ENCODE assay signal across 8 mouse cellular contexts in genomic region chr19:38480156-38480720, GRCm38 (mm10). TPM values are rescaled to one million over a fixed set of nuclear protein-coding genes. Genes with fewer than 3 reads are reported as not detected.
DNase-seq lines count a peak whose midpoint lies in the region; ATAC-seq and TF ChIP-seq lines count a peak whose summit lies in the region.

No protein-coding gene starts in this region.

- H3K4me1 ChIP-seq in kidney, postnatal 0 days (replicated peaks; ENCODE audit: insufficient read depth, low read length) = no peaks in the 10 kb centered on the region
- peaks cover 62% of the 10 kb centered on the region for H3K4me1 ChIP-seq in forebrain, embryonic 10.5 days
- no peaks in the 10 kb centered on the region for H3K4me1 ChIP-seq in intestine, postnatal 0 days (replicated peaks; ENCODE audit: control insufficient read depth, insufficient read depth, low read length)
- H3K4me1 ChIP-seq in neural tube, embryonic 13.5 days (replicated peaks) = peaks cover 61% of the 10 kb centered on the region

- H3K27me3 ChIP-seq in kidney, postnatal 0 days (ENCODE audit: insufficient read depth, low read length) = peaks cover 5% of the 10 kb centered on the region
- H3K27me3 ChIP-seq in forebrain, embryonic 10.5 days (ENCODE audit: poor library complexity, severe bottlenecking) = peaks cover 68% of the 10 kb centered on the region
- H3K27me3 ChIP-seq in intestine, postnatal 0 days (replicated peaks; ENCODE audit: control insufficient read depth, insufficient read depth, low read length) = peaks cover 20% of the 10 kb centered on the region
- peaks cover 20% of the 10 kb centered on the region for H3K27me3 ChIP-seq in neural tube, embryonic 13.5 days

- H3K9me3 ChIP-seq in kidney, postnatal 0 days (replicated peaks; ENCODE audit: low read length) = no peaks in the 10 kb centered on the region
- H3K9me3 ChIP-seq in forebrain, embryonic 10.5 days = no peaks in the 10 kb centered on the region
- H3K9me3 ChIP-seq in intestine, postnatal 0 days (ENCODE audit: control insufficient read depth) = no peaks in the 10 kb centered on the region
- H3K9me3 ChIP-seq in neural tube, embryonic 13.5 days = no peaks in the 10 kb centered on the region

- no peak; the same call in 1 of the 2 replicates for ATAC-seq in kidney, postnatal 0 days (replicated peaks; ENCODE audit: low FRiP score, low read depth)
- ATAC-seq in intestine, postnatal 0 days = no peak
- no peak for ATAC-seq in neural tube, embryonic 13.5 days (ENCODE audit: low read depth)
- ATAC-seq in inflammation-experienced regulatory T-cells, adult 6 months = no peak

- no peak for DNase-seq in kidney, postnatal 0 days (ENCODE audit: low spot score)
- DNase-seq in kidney, postnatal 25 days = no peak
- peak; percentile 37 for DNase-seq in forebrain, embryonic 10.5 days (ENCODE audit: extremely low spot score, low spot score)
- no peak for DNase-seq in kidney, adult 8-10 months
- DNase-seq in layer of hippocampus, postnatal 14 days (ENCODE audit: low spot score in 2 of 2) = no peak

- no peak overlapping the region for H3K9ac ChIP-seq in kidney, postnatal 0 days (ENCODE audit: low read depth, low read length)
- peak overlapping the region; percentile 41; the same call in 1 of the 2 replicates for H3K9ac ChIP-seq in intestine, postnatal 0 days (ENCODE audit: low read depth, low read length)
- peak overlapping the region; percentile 77 for H3K9ac ChIP-seq in neural tube, embryonic 13.5 days

- TF ChIP-seq CTCF in kidney, postnatal 0 days (IDR thresholded peaks at IDR 0.05; ENCODE audit: low read depth) = no peak
- TF ChIP-seq CTCF in intestine, postnatal 0 days (IDR thresholded peaks at IDR 0.05; ENCODE audit: low read depth) = no peak

- H3K4me3 ChIP-seq in kidney, postnatal 0 days (replicated peaks; ENCODE audit: low read depth, low read length) = peak overlapping the region; percentile 48
- peak overlapping the region; percentile 74 for H3K4me3 ChIP-seq in forebrain, embryonic 10.5 days
- peak overlapping the region; percentile 61 for H3K4me3 ChIP-seq in intestine, postnatal 0 days (ENCODE audit: low read depth, low read length)
- H3K4me3 ChIP-seq in neural tube, embryonic 13.5 days = peak overlapping the region; percentile 73

- WGBS in kidney, postnatal 0 days = 14% methylated on average over 12 of the region's 12 CpGs
- WGBS in forebrain, embryonic 10.5 days = 10% methylated on average over 12 of the region's 12 CpGs
- WGBS in intestine, postnatal 0 days = 25% methylated on average over 12 of the region's 12 CpGs
- WGBS in neural tube, embryonic 13.5 days = 9% methylated on average over 12 of the region's 12 CpGs

- H3K36me3 ChIP-seq in kidney, postnatal 0 days (ENCODE audit: insufficient read depth, low read length) = no peaks in the 10 kb centered on the region
- no peaks in the 10 kb centered on the region for H3K36me3 ChIP-seq in forebrain, embryonic 10.5 days (replicated peaks)
- no peaks in the 10 kb centered on the region for H3K36me3 ChIP-seq in intestine, postnatal 0 days (ENCODE audit: control insufficient read depth, insufficient read depth)
- no peaks in the 10 kb centered on the region for H3K36me3 ChIP-seq in neural tube, embryonic 13.5 days

- no peak overlapping the region for H3K27ac ChIP-seq in kidney, postnatal 0 days
- H3K27ac ChIP-seq in forebrain, embryonic 10.5 days = peak overlapping the region; percentile 88
- H3K27ac ChIP-seq in intestine, postnatal 0 days (ENCODE audit: low read depth, low read length) = no peak overlapping the region
- peak overlapping the region; percentile 73; the same call in 1 of the 2 replicates for H3K27ac ChIP-seq in neural tube, embryonic 13.5 days (replicated peaks)

- H3K4me2 ChIP-seq in kidney, postnatal 0 days (ENCODE audit: low read length) = peak overlapping the region; percentile 93
- peak overlapping the region; percentile 93 for H3K4me2 ChIP-seq in intestine, postnatal 0 days (replicated peaks; ENCODE audit: low read depth)
- H3K4me2 ChIP-seq in neural tube, embryonic 13.5 days = peak overlapping the region; percentile 99

RNA-seq across cellular contexts. Expression of gene Plce1, which starts 0.7 kb away (rescaled TPM):
- 2.5 and 3.9 TPM in 2 replicates for polyA plus RNA-seq in kidney, postnatal 0 days (2015; fragmentation: Nextera tagmentation; extraction: Ambion mirVana)
- 2.8 and 2.9 TPM in 2 replicates for polyA plus RNA-seq in forebrain, embryonic 10.5 days (2016; fragmentation: Nextera tagmentation; extraction: Ambion mirVana)
- 2.9 and 3.1 TPM in 2 replicates for polyA plus RNA-seq in intestine, postnatal 0 days (2015; fragmentation: Nextera tagmentation; extraction: Ambion mirVana)
- 5.2 and 6.4 TPM in 2 replicates for polyA plus RNA-seq in neural tube, embryonic 13.5 days (2015; fragmentation: Nextera tagmentation; extraction: Ambion mirVana)
- under 1 TPM; 0.05 to 0.16 (median 0.05) TPM for polyA plus RNA-seq in inflammation-experienced regulatory T-cells, adult 6 months (2017; shearing (Covaris generic))
- 10 to 100 TPM; 13.4 to 14.3 TPM for total RNA-seq in layer of hippocampus, postnatal 14 days (2021)

Comparison
In these comparisons a context has a peak if more than half of its experiments do, and no peak if none do; other contexts are left out.
1. H3K27ac ChIP-seq: peak in forebrain, embryonic 10.5 days (single experiment) and neural tube, embryonic 13.5 days (single experiment); none in kidney, postnatal 0 days (single experiment) and intestine, postnatal 0 days (single experiment).
2. Peak in every context shown above with its lines, with median percentiles within 50 percentile points of each other: H3K4me2 ChIP-seq and H3K4me3 ChIP-seq.